In genomic region chr5:43061797-43062391, GRCm38 (mm10) we compare ENCODE assay signal across 24 mouse cellular contexts.
"Had no signal": no experiment of that assay in that cellular context is flagged by ENCODE, and none has a peak within 500 bp of the region (broad histone marks: within the 10 kb centered on the region; RNA-seq: fewer than 3 reads in every experiment).

No protein-coding gene starts in this region.

- H3K9ac ChIP-seq: limb, embryonic 13.5 days; liver, embryonic 12.5 days; liver, embryonic 15.5 days; midbrain, embryonic 12.5 days; neural tube, embryonic 13.5 days; stomach, embryonic 15.5 days had no signal

- H3K27ac ChIP-seq: kidney, postnatal 0 days; layer of hippocampus, adult 2 months; limb, embryonic 10.5 days; limb, embryonic 13.5 days; liver, embryonic 12.5 days; liver, embryonic 15.5 days; midbrain, embryonic 12.5 days; neural tube, embryonic 13.5 days; stomach, embryonic 15.5 days had no signal

- H3K27me3 ChIP-seq: limb, embryonic 13.5 days; liver, embryonic 12.5 days; liver, embryonic 15.5 days; megakaryocyte, embryonic 14.5 days; midbrain, embryonic 12.5 days; neural tube, embryonic 13.5 days; stomach, embryonic 15.5 days had no signal

- H3K4me3 ChIP-seq: layer of hippocampus, adult 2 months; limb, embryonic 10.5 days; limb, embryonic 13.5 days; liver, embryonic 12.5 days; liver, embryonic 15.5 days; megakaryocyte, embryonic 14.5 days; midbrain, embryonic 12.5 days; myocyte; neural tube, embryonic 13.5 days; stomach, embryonic 15.5 days had no signal

- H3K4me2 ChIP-seq: limb, embryonic 13.5 days; liver, embryonic 12.5 days; liver, embryonic 15.5 days; midbrain, embryonic 12.5 days; neural tube, embryonic 13.5 days; stomach, embryonic 15.5 days had no signal

- H3K4me1 ChIP-seq: limb, embryonic 10.5 days; liver, embryonic 12.5 days; liver, embryonic 15.5 days; midbrain, embryonic 12.5 days; neural tube, embryonic 13.5 days; stomach, embryonic 15.5 days had no signal

- H3K9me3 ChIP-seq: limb, embryonic 10.5 days; limb, embryonic 13.5 days; liver, embryonic 12.5 days; liver, embryonic 15.5 days; megakaryocyte, embryonic 14.5 days; midbrain, embryonic 12.5 days; neural tube, embryonic 13.5 days; stomach, embryonic 15.5 days had no signal

- DNase-seq: kidney, adult 2 months; kidney, postnatal 25 days; layer of hippocampus, adult 9-11 months; liver; lung, adult 2 months; lung, postnatal 14 days; lung, postnatal 4 days; right cerebral cortex, adult 18-20 months; right cerebral cortex, postnatal 25 days; spleen, adult 18-20 months; thymus, postnatal 25 days had no signal

- H3K36me3 ChIP-seq: limb, embryonic 10.5 days; limb, embryonic 13.5 days; liver, embryonic 12.5 days; liver, embryonic 15.5 days; midbrain, embryonic 12.5 days; neural tube, embryonic 13.5 days; stomach, embryonic 15.5 days had no signal

- ATAC-seq: intestine, embryonic 16.5 days; liver, embryonic 12.5 days; midbrain, embryonic 16.5 days had no signal
